Mouse (Mus musculus): ENCODE results near the gene Accsl. TPM values are rescaled to one million over a fixed set of nuclear protein-coding genes. Genes with fewer than 3 reads are reported as not detected.

The Accsl gene
- polyA plus RNA-seq, 1 experiment from 2014 or later: not detected

DNA sequence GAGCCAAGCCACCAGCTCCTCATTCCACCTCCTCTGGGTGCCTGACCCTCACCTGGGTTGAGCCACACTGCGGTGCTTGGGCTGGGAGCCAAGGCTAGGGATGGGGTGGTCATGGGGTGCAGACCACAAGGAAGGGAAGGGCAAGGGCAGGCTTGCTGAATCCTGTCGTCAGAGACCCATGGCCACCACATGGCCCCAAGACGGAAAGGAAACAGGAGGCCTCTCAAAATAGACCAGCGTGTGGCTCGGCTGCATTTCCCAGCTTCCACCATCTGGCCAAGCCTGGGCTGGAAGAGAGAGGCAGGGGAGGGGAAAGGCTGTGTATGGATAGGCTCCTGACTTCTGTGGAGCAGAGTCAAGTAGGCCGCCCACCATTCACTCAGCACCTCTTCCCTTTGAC is 34.5 kb upstream of the Accsl start:
- no peak for DNase-seq (ENCODE audit: low spot score)
- Histone ChIP-seq H3K27me3 (ENCODE audit: insufficient read depth, low read length) (no peaks in the 10 kb centered on the region), H3K9me3 (replicated peaks; ENCODE audit: low read length) (no peaks in the 10 kb centered on the region), H3K9ac (ENCODE audit: low read depth, low read length) (no peak overlapping the region), H3K36me3 (ENCODE audit: insufficient read depth, low read length) (no peaks in the 10 kb centered on the region), H3K27ac (no peak overlapping the region), H3K4me3 (replicated peaks; ENCODE audit: low read depth, low read length) (no peak overlapping the region), H3K4me2 (ENCODE audit: low read length) (no peak overlapping the region), H3K4me1 (replicated peaks; ENCODE audit: insufficient read depth, low read length) (no peaks in the 10 kb centered on the region)
- WGBS: 59% methylated on average over 6 of the region's 6 CpGs
- TF ChIP-seq CTCF (IDR thresholded peaks at IDR 0.05; ENCODE audit: low read depth): no peak
- 0 out of 2 replicates have a peak, but pooled peaks have one; percentile 33 for ATAC-seq (replicated peaks; ENCODE audit: low FRiP score, low read depth)

DNA sequence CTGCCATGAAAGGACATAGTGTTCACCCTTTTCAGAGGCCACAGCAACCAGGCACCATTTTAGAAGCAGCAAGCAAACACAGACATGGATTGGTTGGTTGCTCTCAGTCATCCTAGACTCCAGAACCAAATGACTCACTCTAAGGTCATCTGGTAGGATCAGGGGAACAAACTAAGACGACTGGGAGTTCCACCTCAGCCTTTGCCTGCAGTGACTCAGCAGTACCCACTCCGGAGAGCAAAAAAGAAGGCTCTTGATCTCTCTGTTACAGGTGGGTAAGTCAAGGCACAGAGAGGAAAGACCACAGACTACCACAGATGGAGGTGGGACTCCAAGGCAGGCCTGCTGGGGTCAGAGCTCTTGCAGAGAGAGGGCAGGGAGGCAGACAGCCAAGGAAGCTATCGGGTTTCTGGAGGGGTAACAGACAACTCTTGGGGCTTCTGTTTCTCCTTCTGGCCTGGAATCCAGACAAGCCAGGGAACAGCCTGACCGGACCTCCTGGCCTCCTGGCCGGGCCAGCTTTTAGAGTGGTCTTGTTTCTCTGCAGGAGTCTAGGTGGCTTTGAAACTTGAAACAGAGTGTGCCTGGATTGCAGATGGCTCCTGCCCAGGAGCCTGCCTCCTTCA is 33.8 kb upstream of the Accsl start:
- Histone ChIP-seq H3K9ac (ENCODE audit: low read depth, low read length) (no peak overlapping the region), H3K4me1 (replicated peaks; ENCODE audit: insufficient read depth, low read length) (no peaks in the 10 kb centered on the region), H3K4me3 (replicated peaks; ENCODE audit: low read depth, low read length) (no peak overlapping the region), H3K36me3 (ENCODE audit: insufficient read depth, low read length) (no peaks in the 10 kb centered on the region), H3K9me3 (replicated peaks; ENCODE audit: low read length) (no peaks in the 10 kb centered on the region), H3K27ac (no peak overlapping the region), H3K27me3 (ENCODE audit: insufficient read depth, low read length) (no peaks in the 10 kb centered on the region), H3K4me2 (ENCODE audit: low read length) (no peak overlapping the region)
- no peak for TF ChIP-seq CTCF (IDR thresholded peaks at IDR 0.05; ENCODE audit: low read depth)
- ATAC-seq (replicated peaks; ENCODE audit: low FRiP score, low read depth) (no peak), DNase-seq (ENCODE audit: low spot score) (no peak)
- 39% methylated on average over 5 of the region's 5 CpGs for WGBS

DNA sequence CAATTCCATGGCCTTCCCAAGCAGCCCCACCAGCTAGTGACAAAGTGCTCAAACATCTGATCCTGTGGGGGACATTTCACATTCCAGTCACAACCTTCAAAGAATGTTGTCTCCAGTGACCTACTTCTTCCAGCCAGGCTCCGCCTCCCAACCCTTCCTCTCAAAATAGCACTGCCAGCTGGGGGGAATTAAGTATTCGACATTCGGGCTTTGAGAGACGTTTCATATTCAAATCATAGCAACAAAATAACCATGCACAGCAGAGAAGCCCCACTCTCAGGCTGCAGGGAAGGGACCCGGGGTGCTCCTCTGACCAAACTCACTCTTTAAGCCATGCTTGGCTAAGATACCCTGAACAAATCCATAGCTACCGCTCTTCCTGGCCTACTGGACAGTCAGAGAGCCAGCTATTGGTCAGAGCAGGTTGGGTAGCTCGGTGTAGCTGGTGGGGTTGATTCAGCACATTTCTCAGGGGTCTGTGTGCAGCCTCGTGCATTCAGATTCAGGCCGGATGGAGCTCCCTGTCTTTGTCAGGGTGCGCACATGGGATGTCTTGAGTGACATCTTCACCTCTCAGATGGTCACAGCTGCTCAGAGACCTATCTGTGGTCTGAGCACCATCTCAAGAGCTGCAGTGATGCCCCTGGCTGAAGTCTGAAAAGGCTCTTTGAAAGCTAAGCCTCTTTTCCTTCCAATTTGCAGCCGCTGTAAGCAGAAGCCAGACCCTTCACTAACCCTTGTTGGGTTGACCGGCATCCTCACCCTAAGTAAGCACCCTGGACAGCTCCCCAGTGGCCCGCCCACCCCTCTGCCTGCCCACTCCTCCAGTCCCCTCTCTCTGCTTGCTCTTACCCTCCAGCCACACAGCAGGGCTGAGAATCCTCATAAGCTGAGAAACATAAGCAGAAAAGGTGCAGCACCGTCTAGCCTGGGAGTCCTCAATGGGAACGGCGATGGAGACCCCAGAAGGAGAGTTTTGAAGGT is 30.7 kb upstream of the Accsl start:
- no peak overlapping the region for H3K4me3 ChIP-seq (replicated peaks; ENCODE audit: low read depth, low read length)
- ATAC-seq (replicated peaks; ENCODE audit: low FRiP score, low read depth) (no peak), DNase-seq (ENCODE audit: low spot score) (peak; percentile 81)
- H3K27me3 ChIP-seq (ENCODE audit: insufficient read depth, low read length): no peaks in the 10 kb centered on the region
- 56% methylated on average over 16 of the region's 16 CpGs for WGBS
- no peak overlapping the region for H3K9ac ChIP-seq (ENCODE audit: low read depth, low read length)
- H3K36me3 ChIP-seq (ENCODE audit: insufficient read depth, low read length): no peaks in the 10 kb centered on the region
- H3K4me2 ChIP-seq (ENCODE audit: low read length): no peak overlapping the region
- H3K27ac ChIP-seq: no peak overlapping the region
- no peaks in the 10 kb centered on the region for H3K9me3 ChIP-seq (replicated peaks; ENCODE audit: low read length)
- H3K4me1 ChIP-seq (replicated peaks; ENCODE audit: insufficient read depth, low read length): no peaks in the 10 kb centered on the region
- no peak for TF ChIP-seq CTCF (IDR thresholded peaks at IDR 0.05; ENCODE audit: low read depth)

DNA sequence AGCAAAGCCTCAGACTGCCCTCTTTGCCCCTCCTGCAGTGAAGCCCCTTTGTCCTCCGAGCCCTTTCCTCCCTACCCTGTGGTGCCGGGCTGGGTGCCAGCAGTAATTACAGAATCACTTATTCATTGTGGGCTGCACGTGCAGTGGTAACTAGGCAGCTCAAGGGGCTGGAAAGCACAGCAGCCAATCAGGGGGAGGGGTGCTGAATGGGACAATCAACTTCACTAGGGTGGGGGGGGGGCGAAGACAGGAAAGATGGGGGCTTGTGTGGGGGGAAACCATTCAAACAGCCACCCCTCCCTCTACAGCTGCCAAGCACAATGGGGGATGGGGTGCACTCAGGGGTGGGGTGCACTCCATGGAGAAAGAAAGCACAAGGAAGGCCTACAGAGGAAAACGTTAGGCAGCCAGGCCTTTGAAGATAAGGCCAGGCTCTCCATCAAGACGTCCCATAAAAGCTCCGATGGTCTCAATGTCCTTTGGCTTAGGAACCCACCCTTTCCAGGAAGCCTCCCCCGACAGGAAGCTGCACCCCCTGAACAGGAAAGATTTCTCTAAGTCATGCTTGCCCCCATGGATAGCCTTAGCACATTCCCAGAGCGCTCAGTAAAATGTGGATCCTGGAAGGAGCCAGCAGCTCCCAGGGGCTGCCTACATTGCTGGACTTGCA is 22.8 kb upstream of the Accsl start:
- Histone ChIP-seq H3K27me3 (ENCODE audit: insufficient read depth, low read length) (no peaks in the 10 kb centered on the region), H3K4me3 (replicated peaks; ENCODE audit: low read depth, low read length) (no peak overlapping the region), H3K27ac (peak overlapping the region; percentile 79), H3K4me1 (replicated peaks; ENCODE audit: insufficient read depth, low read length) (0 out of 2 replicates have a peak, but pooled peaks cover 10% of the 10 kb centered on the region), H3K9ac (ENCODE audit: low read depth, low read length) (no peak overlapping the region), H3K4me2 (ENCODE audit: low read length) (no peak overlapping the region), H3K36me3 (ENCODE audit: insufficient read depth, low read length) (no peaks in the 10 kb centered on the region), H3K9me3 (replicated peaks; ENCODE audit: low read length) (no peaks in the 10 kb centered on the region)
- no peak for TF ChIP-seq CTCF (IDR thresholded peaks at IDR 0.05; ENCODE audit: low read depth)
- DNase-seq (ENCODE audit: low spot score) (peak; percentile 81), ATAC-seq (replicated peaks; ENCODE audit: low FRiP score, low read depth) (peak; percentile 76)
- WGBS: 8% methylated on average over 8 of the region's 9 CpGs

DNA sequence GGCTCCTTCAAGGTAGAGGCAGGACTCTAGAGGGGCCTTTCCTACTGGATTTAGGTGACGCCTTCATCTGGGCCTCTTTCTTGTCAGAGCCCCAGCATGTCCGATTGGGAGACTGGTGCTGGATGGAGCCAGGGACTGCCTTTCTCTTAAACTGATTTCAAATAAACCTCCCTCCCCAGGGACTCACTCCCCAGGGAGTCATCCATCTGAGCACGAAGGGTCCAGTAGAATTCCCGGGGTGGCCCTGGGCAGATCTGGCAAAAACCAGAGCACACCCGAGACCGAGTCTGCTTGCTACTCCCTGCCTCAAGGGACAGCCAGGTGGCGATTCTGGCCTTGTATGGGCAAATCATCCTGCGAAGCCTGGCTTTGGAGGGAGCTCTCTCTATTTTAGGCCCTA is 21.2 kb upstream of the Accsl start:
- no peaks in the 10 kb centered on the region for H3K36me3 ChIP-seq (ENCODE audit: insufficient read depth, low read length)
- H3K9me3 ChIP-seq (replicated peaks; ENCODE audit: low read length): no peaks in the 10 kb centered on the region
- no peak overlapping the region for H3K4me2 ChIP-seq (ENCODE audit: low read length)
- ATAC-seq (replicated peaks; ENCODE audit: low FRiP score, low read depth) (no peak), DNase-seq (ENCODE audit: low spot score) (no peak)
- H3K9ac ChIP-seq (ENCODE audit: low read depth, low read length): no peak overlapping the region
- no peak overlapping the region for H3K27ac ChIP-seq
- 0 out of 2 replicates have a peak, but pooled peaks cover 10% of the 10 kb centered on the region for H3K4me1 ChIP-seq (replicated peaks; ENCODE audit: insufficient read depth, low read length)
- H3K4me3 ChIP-seq (replicated peaks; ENCODE audit: low read depth, low read length): no peak overlapping the region
- no peak for TF ChIP-seq CTCF (IDR thresholded peaks at IDR 0.05; ENCODE audit: low read depth)
- no peaks in the 10 kb centered on the region for H3K27me3 ChIP-seq (ENCODE audit: insufficient read depth, low read length)
- WGBS: 78% methylated on average over 8 of the region's 8 CpGs

DNA sequence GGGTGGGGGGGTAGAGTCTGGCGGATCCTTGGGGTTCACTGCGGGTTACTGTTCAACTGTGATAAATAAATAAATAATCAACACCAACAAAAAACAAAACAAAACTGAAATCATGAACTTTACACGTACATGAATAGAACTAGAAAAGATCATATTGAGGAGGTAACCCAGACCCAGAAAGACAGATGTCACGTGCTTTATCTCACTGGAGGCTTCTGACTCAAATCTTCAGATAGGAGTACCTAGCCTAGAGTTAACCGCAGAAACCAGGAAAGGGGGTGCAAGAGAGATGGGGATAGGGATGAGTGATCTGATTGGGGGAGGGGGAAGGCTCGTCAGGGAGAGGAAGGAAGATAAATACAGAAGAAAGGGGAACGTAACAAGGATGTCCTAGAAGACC is 20.1 kb upstream of the Accsl start:
- ATAC-seq (replicated peaks; ENCODE audit: low FRiP score, low read depth) (no peak), DNase-seq (ENCODE audit: low spot score) (no peak)
- no peaks in the 10 kb centered on the region for H3K9me3 ChIP-seq (replicated peaks; ENCODE audit: low read length)
- H3K27me3 ChIP-seq (ENCODE audit: insufficient read depth, low read length): no peaks in the 10 kb centered on the region
- no peaks in the 10 kb centered on the region for H3K36me3 ChIP-seq (ENCODE audit: insufficient read depth, low read length)
- WGBS: 79% methylated on average over 7 of the region's 7 CpGs
- no peak overlapping the region for H3K4me3 ChIP-seq (replicated peaks; ENCODE audit: low read depth, low read length)
- no peak overlapping the region for H3K4me2 ChIP-seq (ENCODE audit: low read length)
- H3K4me1 ChIP-seq (replicated peaks; ENCODE audit: insufficient read depth, low read length): 0 out of 2 replicates have a peak, but pooled peaks cover 10% of the 10 kb centered on the region
- TF ChIP-seq CTCF (IDR thresholded peaks at IDR 0.05; ENCODE audit: low read depth): no peak
- no peak overlapping the region for H3K9ac ChIP-seq (ENCODE audit: low read depth, low read length)
- no peak overlapping the region for H3K27ac ChIP-seq

All from kidney, postnatal 0 days (tissue).